Mouse (Mus musculus) lung, embryonic 16.5 days (tissue): ENCODE results near the gene Inhbc. TPM values are rescaled to one million over a fixed set of nuclear protein-coding genes. Genes with fewer than 3 reads are reported as not detected.
"Not testable (repeated sequence)": the region's sequence is repeated elsewhere in the genome, so short reads cannot be mapped to it uniquely, and the experiment has no call there.

ENCODE experiments used
- ATAC-seq: fragments of 200-750 bp; cut with Nextera tagmentation; 2 replicates; pipeline ENCODE4 v1.8.0; 2017; ENCODE audit warnings: low read depth, mild to moderate bottlenecking, moderate library complexity
- H3K27ac ChIP-seq: fragments of 300-500 bp; sonication (generic); 2 replicates; pipeline ENCODE4 v1.5.1; 2014; ENCODE audit warnings: mild to moderate bottlenecking, control low read depth, low read length
- H3K27me3 ChIP-seq: fragments of 300-500 bp; sonication (generic); 2 replicates; pipeline ENCODE4 v1.6.1; 2014; ENCODE audit warnings: low read depth, low read length, mixed read lengths; ENCODE audit not compliant: control insufficient read depth, insufficient read depth
- H3K36me3 ChIP-seq: fragments of 300-500 bp; sonication (generic); 2 replicates; pipeline ENCODE4 v1.6.1; 2014; ENCODE audit warnings: low read length; ENCODE audit not compliant: control insufficient read depth, insufficient read depth
- H3K4me1 ChIP-seq: fragments of 300-500 bp; sonication (generic); replicated peaks from 2 replicates; pipeline ENCODE4 v1.6.1; 2014; ENCODE audit warnings: low read length, mixed read lengths; ENCODE audit not compliant: control insufficient read depth, insufficient read depth
- H3K4me2 ChIP-seq: fragments of 300-500 bp; sonication (generic); 2 replicates; pipeline ENCODE4 v1.6.1; 2014; ENCODE audit warnings: low read depth, low read length, control low read depth
- H3K4me3 ChIP-seq: fragments of 300-500 bp; sonication (generic); 2 replicates; pipeline ENCODE4 v1.5.1; 2014; ENCODE audit warnings: mild to moderate bottlenecking, low read length, control low read depth
- H3K9ac ChIP-seq: fragments of 300-500 bp; sonication (generic); 2 replicates; pipeline ENCODE4 v1.6.1; 2014; ENCODE audit warnings: low read length, control low read depth
- H3K9me3 ChIP-seq: fragments of 300-500 bp; sonication (generic); 2 replicates; pipeline ENCODE4 v1.6.1; 2016; ENCODE audit warnings: low read length; ENCODE audit not compliant: control insufficient read depth
- WGBS: fragments of 180-500 bp; shearing (Covaris S2); extraction: QIAGEN DNeasy Blood & Tissue Kit; methylation state at CpG from one replicate; pipeline ENCODE4 v1.1.7; 2014; 5-methylcytosine and 5-hydroxymethylcytosine counted together
- polyA plus RNA-seq: library from polyadenylated mRNA; unstranded; fragments of >200 nt; fragmentation: Nextera tagmentation; extraction: Ambion mirVana; gene quantifications from 2 replicates; pipeline ENCODE4 v1.2.1, GENCODE M21; 2015

Gene Inhbc
- polyA plus RNA-seq, 1 experiment from 2014 or later, result not detected

- not testable (repeated sequence) for H3K36me3 ChIP-seq, H3K4me1 ChIP-seq, H3K4me3 ChIP-seq, H3K4me2 ChIP-seq, ATAC-seq, H3K27me3 ChIP-seq, H3K27ac ChIP-seq, H3K9me3 ChIP-seq, H3K9ac ChIP-seq
- WGBS, result 85% methylated on average over 5 of the region's 5 CpGs
Observed at GRCm38 (mm10) chr10:127313516-127313915, 56.7 kb downstream of the Inhbc start.

GRCm38 (mm10) chr10:127312858-127313257 lies 57.4 kb downstream of the Inhbc start:
- Histone ChIP-seq H3K27me3 (no peaks in the 10 kb centered on the region), H3K36me3 (peaks cover 9% of the 10 kb centered on the region), H3K4me2 (no peak overlapping the region), H3K4me1 (peaks cover 6% of the 10 kb centered on the region), H3K27ac (no peak overlapping the region), H3K9ac (no peak overlapping the region), H3K9me3 (no peaks in the 10 kb centered on the region), H3K4me3 (no peak overlapping the region)
- WGBS, result 59% methylated on average over 4 of the region's 4 CpGs
- ATAC-seq, result no peak

GRCm38 (mm10) chr10:127312356-127312676 lies 57.9 kb downstream of the Inhbc start:
- Histone ChIP-seq H3K4me3 (peak overlapping the region; percentile 77), H3K9me3 (no peaks in the 10 kb centered on the region), H3K27ac (peak overlapping the region; percentile 69), H3K27me3 (no peaks in the 10 kb centered on the region), H3K4me2 (peak overlapping the region; percentile 63), H3K36me3 (peaks cover 14% of the 10 kb centered on the region), H3K4me1 (peaks cover 6% of the 10 kb centered on the region), H3K9ac (peak overlapping the region; percentile 84)
- WGBS, result under 1% methylated on average over 4 of the region's 4 CpGs
- peak; percentile 66 for ATAC-seq

- Histone ChIP-seq H3K9me3 (no peaks in the 10 kb centered on the region), H3K4me3 (peak within 1 kb of the TSS; percentile 77), H3K27me3 (no peaks in the 10 kb centered on the region), H3K36me3 (peaks cover 20% of the 10 kb centered on the region), H3K9ac (peak within 1 kb of the TSS; percentile 84), H3K27ac (peak within 1 kb of the TSS; percentile 69), H3K4me1 (peaks cover 6% of the 10 kb centered on the region), H3K4me2 (peak within 1 kb of the TSS; percentile 63)
- under 1% methylated on average over 65 of the region's 65 CpGs for WGBS
- peak; percentile 98 for ATAC-seq
Observed at GRCm38 (mm10) chr10:127311476-127312355, 58.5 kb downstream of the Inhbc start, which contains the start of gene Mars. Gene Mars (minus strand): TSS chr10:127311786.

GRCm38 (mm10) chr10:127310523-127311475 lies 59.4 kb downstream of the Inhbc start:
- ATAC-seq, result peak; percentile 59
- H3K9me3 ChIP-seq, result no peaks in the 10 kb centered on the region
- peak overlapping the region; percentile 84 for H3K9ac ChIP-seq
- peaks cover 6% of the 10 kb centered on the region for H3K4me1 ChIP-seq
- WGBS, result 28% methylated on average over 23 of the region's 23 CpGs
- peaks cover 26% of the 10 kb centered on the region for H3K36me3 ChIP-seq
- peak overlapping the region; percentile 77 for H3K4me3 ChIP-seq
- H3K27ac ChIP-seq, result peak overlapping the region; percentile 44; the same call in 1 of the 2 replicates
- H3K4me2 ChIP-seq, result peak overlapping the region; percentile 62
- no peaks in the 10 kb centered on the region for H3K27me3 ChIP-seq

GRCm38 (mm10) chr10:127309167-127309566 lies 61.1 kb downstream of the Inhbc start:
- H3K4me1 ChIP-seq, H3K27ac ChIP-seq, H3K27me3 ChIP-seq, H3K4me2 ChIP-seq, H3K4me3 ChIP-seq, ATAC-seq, H3K9me3 ChIP-seq, H3K9ac ChIP-seq: not testable (repeated sequence)
- peaks cover 38% of the 10 kb centered on the region for H3K36me3 ChIP-seq
- 82% methylated on average over 3 of the region's 3 CpGs for WGBS

Other genes with a start within 250 kb of the Inhbc start
- gene Os9, start 249.3 kb downstream of the Inhbc start, polyA plus RNA-seq, result 108 and 111 TPM in 2 replicates
- 3.5 and 5.2 TPM in 2 replicates for gene B4galnt1, start 205.2 kb downstream of the Inhbc start, polyA plus RNA-seq
- gene Slc26a10, start 189.8 kb downstream of the Inhbc start, polyA plus RNA-seq, result 0.88 and 1.1 TPM in 2 replicates
- 60.3 and 65.0 TPM in 2 replicates for gene Arhgef25, start 180.3 kb downstream of the Inhbc start, polyA plus RNA-seq
- 72.9 and 74.8 TPM in 2 replicates for gene Dtx3, start 174.7 kb downstream of the Inhbc start, polyA plus RNA-seq
- 30.0 and 30.8 TPM in 2 replicates for gene Pip4k2c, start 158.8 kb downstream of the Inhbc start, polyA plus RNA-seq
- gene Kif5a, start 107.1 kb downstream of the Inhbc start, polyA plus RNA-seq, result 1.2 TPM in 2 replicates
- 183 and 194 TPM in 2 replicates for gene Dctn2, start 104.1 kb downstream of the Inhbc start, polyA plus RNA-seq
- 10.6 and 15.2 TPM in 2 replicates for gene Mbd6, start 81.4 kb downstream of the Inhbc start, polyA plus RNA-seq
- gene Mars, start 58.6 kb downstream of the Inhbc start, polyA plus RNA-seq, result 86.1 and 93.9 TPM in 2 replicates
- gene Arhgap9, start 48.5 kb downstream of the Inhbc start, polyA plus RNA-seq, result 5.5 and 6.9 TPM in 2 replicates
- gene Gli1, start 28.5 kb downstream of the Inhbc start, polyA plus RNA-seq, result 9.7 and 10.5 TPM in 2 replicates
- not detected in 2 replicates for gene Inhbe, start 16.0 kb downstream of the Inhbc start, polyA plus RNA-seq
- gene R3hdm2, start 9.9 kb upstream of the Inhbc start, polyA plus RNA-seq, result 22.2 and 22.4 TPM in 2 replicates
- gene Stac3, start 131.3 kb upstream of the Inhbc start, polyA plus RNA-seq, result 1.3 and 1.8 TPM in 2 replicates
- gene Ndufa4l2, start 144.5 kb upstream of the Inhbc start, polyA plus RNA-seq, result 155 and 169 TPM in 2 replicates
- 116 and 119 TPM in 2 replicates for gene Shmt2, start 152.0 kb upstream of the Inhbc start, polyA plus RNA-seq
- 1.8 TPM in 2 replicates for gene Nxph4, start 164.1 kb upstream of the Inhbc start, polyA plus RNA-seq